Mouse (Mus musculus): Measurements from ENCODE around the gene Scyl1. TPM values are rescaled to one million over a fixed set of nuclear protein-coding genes. Genes with fewer than 3 reads are reported as not detected.

Gene Scyl1
- polyA plus RNA-seq, 1 experiment from 2014 or later = 65.8 TPM

- Histone ChIP-seq H3K9ac (ENCODE audit: low read length) (no peak overlapping the region), H3K4me1 (ENCODE audit: control insufficient read depth, insufficient read depth, low read length) (peaks cover 8% of the 10 kb centered on the region), H3K4me2 (ENCODE audit: low read depth, severe bottlenecking) (no peak overlapping the region), H3K36me3 (ENCODE audit: control insufficient read depth, insufficient read depth, low read length) (no peaks in the 10 kb centered on the region), H3K27me3 (ENCODE audit: control insufficient read depth, insufficient read depth, low read length) (no peaks in the 10 kb centered on the region), H3K9me3 (ENCODE audit: control insufficient read depth, low read length) (no peaks in the 10 kb centered on the region), H3K4me3 (ENCODE audit: low read depth, low read length) (no peak overlapping the region), H3K27ac (replicated peaks; ENCODE audit: low read depth, low read length) (no peak overlapping the region)
- ATAC-seq (ENCODE audit: insufficient number of reproducible peaks, low FRiP score, low TSS enrichment, low read depth) (no peak), DNase-seq (ENCODE audit: low spot score) (no peak)
- 81% methylated on average over 9 of the region's 9 CpGs for WGBS
These were observed 36.9 kb downstream of the Scyl1 start for GRCm38 (mm10) chr19:5734325-5734724.

DNA sequence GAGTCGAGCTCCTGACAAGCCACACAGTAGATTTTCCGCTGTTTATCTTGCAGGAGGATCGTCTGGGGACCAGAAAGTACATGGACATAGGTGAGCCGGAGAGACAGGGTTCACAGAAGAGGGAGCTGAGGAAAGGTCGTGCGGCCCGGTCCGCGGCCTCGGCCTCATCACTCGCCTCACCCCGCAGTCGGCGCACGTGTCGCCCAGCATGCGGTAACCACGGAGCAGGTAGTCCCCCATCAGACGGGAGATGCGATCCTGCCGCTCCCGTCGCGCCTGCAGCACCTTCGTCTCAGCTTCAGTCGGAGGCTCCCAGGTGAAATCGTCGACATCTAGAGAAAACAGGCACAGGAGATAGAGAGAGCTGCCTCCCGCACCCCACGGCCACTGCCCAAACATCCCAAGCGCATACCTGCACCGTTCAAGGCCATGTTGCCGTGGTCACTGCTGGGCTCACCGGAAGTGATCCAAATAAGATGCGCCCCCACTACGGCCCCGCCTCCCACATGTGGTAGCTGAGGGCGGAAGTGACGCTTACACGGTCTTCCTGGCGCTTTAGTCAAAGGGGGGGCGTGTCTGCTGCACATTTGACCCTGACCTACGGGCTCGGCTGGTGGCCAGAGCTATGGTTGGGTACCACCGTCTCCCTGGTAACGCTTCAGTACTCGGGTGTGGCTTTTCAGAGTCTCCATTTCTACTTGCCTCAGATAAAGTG, 39.8 kb downstream of the Scyl1 start:
- Histone ChIP-seq H3K9ac (ENCODE audit: low read length) (peak overlapping the region; percentile 56), H3K4me3 (ENCODE audit: low read depth, low read length) (peak overlapping the region; percentile 60), H3K4me1 (ENCODE audit: control insufficient read depth, insufficient read depth, low read length) (peaks cover 27% of the 10 kb centered on the region), H3K36me3 (ENCODE audit: control insufficient read depth, insufficient read depth, low read length) (no peaks in the 10 kb centered on the region), H3K27me3 (ENCODE audit: control insufficient read depth, insufficient read depth, low read length) (no peaks in the 10 kb centered on the region), H3K27ac (replicated peaks; ENCODE audit: low read depth, low read length) (no peak overlapping the region), H3K9me3 (ENCODE audit: control insufficient read depth, low read length) (no peaks in the 10 kb centered on the region), H3K4me2 (ENCODE audit: low read depth, severe bottlenecking) (peak overlapping the region; percentile 69)
- ATAC-seq (ENCODE audit: insufficient number of reproducible peaks, low FRiP score, low TSS enrichment, low read depth) (peak; percentile 80), DNase-seq (ENCODE audit: low spot score) (peak; percentile 98)
- under 1% methylated on average over 47 of the region's 47 CpGs for WGBS

DNA sequence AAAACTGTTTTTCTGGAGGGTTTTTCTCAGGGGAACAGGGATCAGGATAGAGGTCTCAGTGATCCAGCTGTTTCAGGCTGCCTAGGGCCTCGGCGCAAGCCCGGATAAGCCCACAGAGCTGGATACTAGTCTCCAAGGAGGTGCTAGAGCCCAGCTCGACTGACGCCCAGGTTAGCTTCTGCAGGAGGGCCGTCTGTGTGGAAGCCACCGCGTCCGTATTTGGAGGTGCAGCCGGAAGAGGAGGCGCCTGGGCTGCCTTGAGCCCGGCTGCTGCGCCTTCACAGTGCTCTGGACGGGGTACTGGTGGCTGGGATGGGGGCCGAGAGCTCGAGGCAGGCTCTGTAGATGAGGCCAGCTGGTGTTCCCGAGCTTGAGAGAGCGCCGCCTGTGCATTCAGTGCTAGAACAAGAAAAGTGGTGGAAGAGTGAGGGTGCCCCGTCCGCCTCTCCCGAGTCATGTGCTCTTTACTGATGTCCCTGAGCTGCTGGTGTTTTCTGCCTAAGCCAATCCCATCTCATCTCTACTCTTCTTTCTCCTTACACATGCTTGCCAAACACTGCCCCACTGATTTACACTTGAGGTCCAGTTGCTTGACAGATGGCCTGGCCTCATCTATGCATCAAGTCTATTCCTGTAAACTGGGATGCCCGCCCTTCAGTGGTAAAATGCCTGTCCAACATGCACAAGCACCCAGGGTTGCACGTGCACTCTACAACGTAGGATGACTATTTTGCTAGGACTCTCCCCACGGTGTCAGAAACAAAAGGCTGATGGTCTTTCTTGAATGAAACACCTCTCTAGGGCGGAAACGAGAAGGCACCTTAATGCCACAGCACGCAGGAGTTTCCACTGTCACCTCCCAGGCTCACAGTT, 40.7 kb downstream of the Scyl1 start:
- no peaks in the 10 kb centered on the region for H3K36me3 ChIP-seq (ENCODE audit: control insufficient read depth, insufficient read depth, low read length)
- H3K27ac ChIP-seq (replicated peaks; ENCODE audit: low read depth, low read length) = no peak overlapping the region
- peak overlapping the region; percentile 69 for H3K4me2 ChIP-seq (ENCODE audit: low read depth, severe bottlenecking)
- H3K9ac ChIP-seq (ENCODE audit: low read length) = peak overlapping the region; percentile 56; the same call in 1 of the 2 replicates
- no peaks in the 10 kb centered on the region for H3K9me3 ChIP-seq (ENCODE audit: control insufficient read depth, low read length)
- peak overlapping the region; percentile 60 for H3K4me3 ChIP-seq (ENCODE audit: low read depth, low read length)
- no peak for ATAC-seq (ENCODE audit: insufficient number of reproducible peaks, low FRiP score, low TSS enrichment, low read depth)
- no peaks in the 10 kb centered on the region for H3K27me3 ChIP-seq (ENCODE audit: control insufficient read depth, insufficient read depth, low read length)
- peaks cover 31% of the 10 kb centered on the region for H3K4me1 ChIP-seq (ENCODE audit: control insufficient read depth, insufficient read depth, low read length)
- WGBS = 75% methylated on average over 29 of the region's 29 CpGs
- no peak for DNase-seq (ENCODE audit: low spot score)

GRCm38 (mm10) chr19:5729444-5729815, 41.8 kb downstream of the Scyl1 start, which contains the start of gene Fam89b:
Gene Fam89b, minus strand, starts transcription at chr19:5729653.
- ATAC-seq (ENCODE audit: insufficient number of reproducible peaks, low FRiP score, low TSS enrichment, low read depth) (peak; percentile 53), DNase-seq (ENCODE audit: low spot score) (peak; percentile 92)
- Histone ChIP-seq H3K4me3 (ENCODE audit: low read depth, low read length) (peak within 1 kb of the TSS; percentile 98), H3K4me2 (ENCODE audit: low read depth, severe bottlenecking) (peak within 1 kb of the TSS; percentile 94), H3K4me1 (ENCODE audit: control insufficient read depth, insufficient read depth, low read length) (peaks cover 37% of the 10 kb centered on the region), H3K27ac (replicated peaks; ENCODE audit: low read depth, low read length) (peak within 1 kb of the TSS; percentile 83), H3K9me3 (ENCODE audit: control insufficient read depth, low read length) (no peaks in the 10 kb centered on the region), H3K27me3 (ENCODE audit: control insufficient read depth, insufficient read depth, low read length) (no peaks in the 10 kb centered on the region), H3K9ac (ENCODE audit: low read length) (peak within 1 kb of the TSS; percentile 98), H3K36me3 (ENCODE audit: control insufficient read depth, insufficient read depth, low read length) (no peaks in the 10 kb centered on the region; the same call in 1 of the 2 replicates)
- WGBS = 0% methylated on average over 37 of the region's 37 CpGs

DNA sequence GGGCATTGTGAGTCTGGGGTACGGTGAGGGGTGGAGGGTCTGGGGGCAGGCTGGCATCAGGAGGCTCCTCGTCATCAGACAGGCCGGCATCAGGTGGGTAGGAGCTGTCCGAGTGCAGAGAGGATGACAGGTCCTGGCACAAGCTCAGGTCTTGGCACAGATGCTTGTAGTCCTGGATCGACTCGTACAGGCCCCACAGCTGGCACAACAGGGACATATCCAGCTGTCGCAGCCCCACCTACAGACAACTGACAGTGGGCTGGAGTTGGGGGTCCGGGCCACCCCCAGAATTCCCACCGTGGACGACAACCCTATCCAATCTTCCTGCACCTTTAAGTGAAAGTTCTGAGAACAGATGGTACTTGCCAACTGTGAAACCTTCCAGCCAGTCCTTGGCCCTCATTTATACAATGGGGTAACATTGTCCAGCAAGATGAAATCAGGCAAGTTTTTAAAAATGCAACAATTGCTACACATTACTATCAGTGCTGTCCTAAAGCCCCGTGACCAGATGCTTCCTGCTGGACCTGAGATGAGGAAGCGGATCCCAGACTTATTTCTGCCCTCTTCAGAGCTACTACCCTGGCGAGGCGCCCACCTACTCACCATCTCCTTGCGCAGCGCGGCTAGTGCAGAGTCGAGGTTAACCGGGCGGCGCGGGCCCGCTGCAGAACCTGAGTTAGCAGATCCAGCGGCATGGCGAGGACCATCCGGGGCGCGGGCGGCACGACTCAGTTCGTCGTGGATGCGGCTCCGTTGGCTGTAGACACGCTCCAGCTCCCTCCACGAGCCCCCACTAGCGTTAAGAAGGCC, 42.4 kb downstream of the Scyl1 start:
- Histone ChIP-seq H3K9me3 (ENCODE audit: control insufficient read depth, low read length) (no peaks in the 10 kb centered on the region), H3K4me3 (ENCODE audit: low read depth, low read length) (peak overlapping the region; percentile 98), H3K36me3 (ENCODE audit: control insufficient read depth, insufficient read depth, low read length) (no peaks in the 10 kb centered on the region; the same call in 1 of the 2 replicates), H3K9ac (ENCODE audit: low read length) (peak overlapping the region; percentile 98), H3K27ac (replicated peaks; ENCODE audit: low read depth, low read length) (peak overlapping the region; percentile 83), H3K4me1 (ENCODE audit: control insufficient read depth, insufficient read depth, low read length) (peaks cover 37% of the 10 kb centered on the region), H3K4me2 (ENCODE audit: low read depth, severe bottlenecking) (peak overlapping the region; percentile 94), H3K27me3 (ENCODE audit: control insufficient read depth, insufficient read depth, low read length) (no peaks in the 10 kb centered on the region)
- WGBS = 11% methylated on average over 37 of the region's 37 CpGs
- ATAC-seq (ENCODE audit: insufficient number of reproducible peaks, low FRiP score, low TSS enrichment, low read depth) = no peak
- peak; percentile 71 for DNase-seq (ENCODE audit: low spot score)

GRCm38 (mm10) chr19:5727701-5728100, 43.5 kb downstream of the Scyl1 start:
- Histone ChIP-seq H3K9ac (ENCODE audit: low read length) (peak overlapping the region; percentile 32), H3K27ac (replicated peaks; ENCODE audit: low read depth, low read length) (peak overlapping the region; percentile 49; the same call in 1 of the 2 replicates), H3K4me3 (ENCODE audit: low read depth, low read length) (peak overlapping the region; percentile 98), H3K4me2 (ENCODE audit: low read depth, severe bottlenecking) (peak overlapping the region; percentile 94), H3K27me3 (ENCODE audit: control insufficient read depth, insufficient read depth, low read length) (no peaks in the 10 kb centered on the region), H3K9me3 (ENCODE audit: control insufficient read depth, low read length) (no peaks in the 10 kb centered on the region), H3K4me1 (ENCODE audit: control insufficient read depth, insufficient read depth, low read length) (peaks cover 37% of the 10 kb centered on the region), H3K36me3 (ENCODE audit: control insufficient read depth, insufficient read depth, low read length) (no peaks in the 10 kb centered on the region; the same call in 1 of the 2 replicates)
- no peak for ATAC-seq (ENCODE audit: insufficient number of reproducible peaks, low FRiP score, low TSS enrichment, low read depth)
- DNase-seq (ENCODE audit: low spot score) = peak; percentile 96
- whole genome bisulfite sequencing = 4% methylated on average over 14 of the region's 14 CpGs

DNA sequence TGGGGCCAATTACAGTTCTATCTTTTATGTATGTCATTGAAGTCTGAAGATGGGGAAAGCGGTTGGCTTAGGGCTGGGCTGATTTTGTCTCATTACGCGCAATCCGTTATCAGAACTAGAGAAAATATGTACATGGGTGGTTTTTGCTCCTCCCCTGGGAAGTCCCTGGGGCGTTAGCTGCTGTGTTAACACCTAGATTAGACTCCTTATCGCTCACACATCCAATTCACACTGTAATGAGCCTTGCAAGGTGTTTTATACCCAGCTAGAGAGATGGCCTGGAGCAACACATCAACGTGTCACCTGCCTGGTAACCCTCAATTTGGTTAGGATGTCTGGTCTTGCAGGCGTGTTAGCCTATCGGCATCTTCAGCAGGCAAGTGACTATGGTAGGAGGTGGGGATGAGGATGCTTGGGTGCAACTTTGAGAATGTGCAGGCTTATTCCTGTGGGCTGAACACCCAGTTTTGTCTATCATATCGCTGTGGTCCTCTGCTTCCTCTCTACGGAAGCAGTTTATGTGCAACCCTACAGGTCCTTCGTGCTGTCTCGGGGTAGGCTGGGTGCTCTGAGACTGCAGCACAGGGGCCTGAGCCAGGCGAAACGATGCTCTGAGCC, 44.1 kb downstream of the Scyl1 start:
- peaks cover 37% of the 10 kb centered on the region for H3K4me1 ChIP-seq (ENCODE audit: control insufficient read depth, insufficient read depth, low read length)
- H3K4me3 ChIP-seq (ENCODE audit: low read depth, low read length) = peak overlapping the region; percentile 98
- ATAC-seq (ENCODE audit: insufficient number of reproducible peaks, low FRiP score, low TSS enrichment, low read depth) = no peak
- H3K9me3 ChIP-seq (ENCODE audit: control insufficient read depth, low read length) = no peaks in the 10 kb centered on the region
- peak overlapping the region; percentile 49; the same call in 1 of the 2 replicates for H3K27ac ChIP-seq (replicated peaks; ENCODE audit: low read depth, low read length)
- peak; percentile 22 for DNase-seq (ENCODE audit: low spot score)
- WGBS = 72% methylated on average over 15 of the region's 15 CpGs
- no peak overlapping the region for H3K9ac ChIP-seq (ENCODE audit: low read length)
- H3K27me3 ChIP-seq (ENCODE audit: control insufficient read depth, insufficient read depth, low read length) = no peaks in the 10 kb centered on the region
- peaks cover 3% of the 10 kb centered on the region; the same call in 1 of the 2 replicates for H3K36me3 ChIP-seq (ENCODE audit: control insufficient read depth, insufficient read depth, low read length)
- peak overlapping the region; percentile 94 for H3K4me2 ChIP-seq (ENCODE audit: low read depth, severe bottlenecking)
